Mouse (Mus musculus): ENCODE measurements around the gene Cacnb1.
A peak's percentile ranks its signal among the peaks of the same experiment; 100 is the strongest.

Gene Cacnb1

DNA sequence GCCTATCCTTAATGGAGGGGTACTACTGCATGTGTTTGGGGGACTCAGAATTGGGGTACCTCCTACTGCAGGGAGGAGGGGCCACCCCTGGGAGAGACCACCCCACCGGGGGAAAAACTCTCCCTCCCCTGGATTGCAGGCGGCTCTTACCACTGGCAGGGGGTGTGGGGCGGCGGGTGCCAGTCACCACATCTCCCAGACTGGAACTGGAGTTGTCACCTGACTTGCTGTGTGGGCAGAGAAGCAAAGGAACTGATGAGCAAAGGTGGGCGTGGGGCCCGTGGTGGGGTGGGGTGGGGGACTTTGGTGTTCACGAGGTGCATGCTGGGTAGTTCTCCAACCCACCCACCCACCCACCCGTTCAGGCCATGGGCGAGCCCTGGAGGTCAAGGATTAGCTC is 11.1 kb downstream of the Cacnb1 start:
- DNase-seq (ENCODE audit: low read depth, low spot score): no peak

DNA sequence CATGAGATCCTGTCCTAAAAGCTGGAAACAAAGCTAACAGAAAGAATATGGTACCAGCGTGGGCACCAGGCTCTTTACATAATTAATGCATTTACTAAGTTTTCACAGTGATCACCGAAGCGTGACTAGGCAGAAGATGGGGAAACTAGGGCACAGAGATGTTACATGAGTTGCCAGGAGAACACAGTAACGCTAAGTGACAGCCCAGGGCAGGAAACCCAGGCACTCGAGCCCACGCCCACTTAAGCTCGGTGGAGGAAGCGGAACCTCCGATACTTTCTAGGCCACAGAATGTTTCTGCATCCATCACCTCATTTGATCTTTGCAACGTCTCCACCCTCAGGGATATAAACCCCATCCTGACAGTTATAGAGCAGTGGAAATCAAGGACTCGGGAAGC is 14.7 kb downstream of the Cacnb1 start:
- DNase-seq (ENCODE audit: low read depth, low spot score): no peak

DNA sequence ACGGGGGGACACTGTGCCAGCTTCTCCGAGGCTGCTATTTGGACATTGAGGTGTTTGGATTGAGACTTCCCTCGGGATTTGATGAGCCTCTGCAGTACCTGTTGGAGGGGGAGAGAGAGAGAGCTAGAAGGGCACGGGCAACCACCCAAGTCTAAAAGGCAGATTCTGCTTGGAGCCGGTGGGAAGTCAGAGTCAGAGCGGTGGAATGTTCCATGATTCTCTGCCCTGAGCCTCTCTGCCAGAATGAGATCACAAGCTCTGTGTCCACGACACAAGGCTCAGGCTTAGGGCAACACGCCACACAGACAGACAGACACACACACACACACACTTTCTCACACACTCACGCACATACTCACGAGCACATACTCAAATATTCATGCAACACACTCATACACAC is 17.1 kb downstream of the Cacnb1 start:
- no peak for DNase-seq (ENCODE audit: low read depth, low spot score)

DNA sequence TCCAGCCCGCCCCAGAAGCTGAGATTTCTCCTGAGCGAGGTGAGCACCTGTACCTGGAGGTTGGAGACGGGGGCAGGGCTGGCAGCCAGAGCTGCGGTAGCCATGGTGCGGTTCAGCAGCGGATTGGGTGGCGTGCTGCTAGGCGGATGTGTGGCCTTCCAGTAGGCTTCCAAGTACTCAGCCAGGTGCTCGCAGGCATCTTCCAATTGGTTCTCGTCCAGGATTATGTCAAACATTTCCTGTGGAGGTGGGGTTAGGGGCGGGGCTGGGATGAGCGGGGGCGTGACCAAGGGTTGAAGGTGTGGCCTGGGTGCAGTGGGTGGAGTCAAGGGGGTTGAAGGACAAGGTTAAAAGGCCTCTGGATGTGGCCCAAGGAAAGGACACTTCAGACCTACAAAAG is 17.8 kb downstream of the Cacnb1 start:
- no peak for DNase-seq (ENCODE audit: low read depth, low spot score)

DNA sequence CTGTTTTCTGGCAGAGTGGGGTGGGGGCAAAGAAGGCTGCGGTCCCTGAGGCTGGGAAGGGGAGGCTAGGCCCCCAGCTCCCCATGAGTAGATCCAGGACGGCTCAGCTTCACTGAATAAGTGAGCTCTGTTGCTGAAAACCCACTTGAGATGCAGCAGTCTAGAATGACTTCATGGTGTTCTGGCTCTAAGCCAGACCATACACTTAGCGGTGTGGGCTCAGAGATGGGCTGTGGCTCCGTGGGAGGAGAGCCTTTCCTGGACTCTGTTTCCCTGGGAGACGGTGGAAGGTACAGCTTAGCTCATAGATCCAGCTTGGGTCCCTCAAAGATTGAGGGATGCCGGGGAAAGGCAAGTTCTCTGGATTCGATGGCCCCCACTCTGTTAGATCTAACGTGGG is 18.7 kb downstream of the Cacnb1 start:
- no peak for DNase-seq (ENCODE audit: low read depth, low spot score)

DNA sequence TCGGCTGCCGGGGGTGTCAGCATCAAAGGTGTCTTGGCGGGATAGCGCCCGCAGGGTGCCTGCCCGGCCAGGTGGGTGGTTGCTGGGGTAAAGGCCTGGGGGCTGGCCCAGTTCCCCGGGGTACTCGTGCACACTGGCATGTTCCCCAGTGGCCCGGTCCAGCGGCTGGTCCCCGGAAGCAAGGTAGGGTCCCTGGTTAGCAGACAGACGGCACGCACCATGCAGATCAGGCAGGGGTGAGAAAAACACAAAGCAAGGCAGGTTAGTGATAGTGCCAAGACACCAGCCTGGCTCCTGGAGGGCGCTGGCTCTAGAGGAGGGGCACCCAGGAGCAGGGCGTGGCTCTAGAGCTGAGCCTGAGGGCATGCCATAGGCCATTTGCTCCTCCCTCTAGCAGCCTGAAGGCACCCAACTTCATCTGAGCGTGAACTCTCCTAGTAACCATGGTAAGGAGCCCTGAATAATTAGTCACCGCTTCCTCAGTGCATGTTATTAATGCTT is 19.6 kb downstream of the Cacnb1 start:
- peak; percentile 95 for DNase-seq (ENCODE audit: low read depth, low spot score)

DNA sequence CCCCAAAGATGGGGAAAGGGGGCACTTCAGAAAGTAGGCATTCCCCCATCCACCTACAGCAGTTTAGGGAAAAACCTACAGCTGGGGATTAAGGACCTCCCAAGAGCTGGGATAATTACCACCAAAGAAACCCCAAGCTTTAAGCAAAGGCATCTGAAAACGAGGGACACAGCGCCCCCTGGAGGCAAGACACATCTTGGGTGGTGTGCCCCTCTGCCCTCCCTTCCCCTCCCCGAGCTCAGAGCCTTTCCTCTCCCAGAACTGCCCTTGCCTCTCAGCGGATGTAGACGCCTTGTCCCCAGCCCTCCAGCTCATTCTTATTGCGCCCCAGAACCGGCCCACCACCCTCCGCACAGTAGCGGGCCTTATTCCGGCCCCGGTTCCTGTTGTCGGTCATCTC is 20.2 kb downstream of the Cacnb1 start:
- peak; percentile 95 for DNase-seq (ENCODE audit: low read depth, low spot score)

DNA sequence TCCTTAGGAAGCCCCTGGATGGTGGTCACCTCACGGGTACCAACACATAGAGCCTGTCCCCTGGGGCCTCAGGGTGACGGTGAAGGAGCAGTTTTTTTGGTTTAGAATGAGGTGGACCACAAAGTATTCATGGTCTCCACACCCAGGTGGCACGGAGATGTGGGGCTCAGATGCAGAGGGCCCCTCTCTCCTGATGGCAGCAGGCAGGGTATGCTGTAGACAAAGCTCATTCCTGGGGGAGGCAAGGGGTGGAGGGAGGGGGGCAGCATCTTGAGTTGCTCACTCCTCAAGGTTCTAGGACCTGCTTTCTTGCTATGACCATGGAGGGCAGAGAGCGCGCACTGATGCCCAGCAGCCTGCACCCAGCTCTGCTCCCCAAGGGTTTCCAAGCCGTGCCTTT is 20.8 kb downstream of the Cacnb1 start:
- peak; percentile 76 for DNase-seq (ENCODE audit: low read depth, low spot score)

DNA sequence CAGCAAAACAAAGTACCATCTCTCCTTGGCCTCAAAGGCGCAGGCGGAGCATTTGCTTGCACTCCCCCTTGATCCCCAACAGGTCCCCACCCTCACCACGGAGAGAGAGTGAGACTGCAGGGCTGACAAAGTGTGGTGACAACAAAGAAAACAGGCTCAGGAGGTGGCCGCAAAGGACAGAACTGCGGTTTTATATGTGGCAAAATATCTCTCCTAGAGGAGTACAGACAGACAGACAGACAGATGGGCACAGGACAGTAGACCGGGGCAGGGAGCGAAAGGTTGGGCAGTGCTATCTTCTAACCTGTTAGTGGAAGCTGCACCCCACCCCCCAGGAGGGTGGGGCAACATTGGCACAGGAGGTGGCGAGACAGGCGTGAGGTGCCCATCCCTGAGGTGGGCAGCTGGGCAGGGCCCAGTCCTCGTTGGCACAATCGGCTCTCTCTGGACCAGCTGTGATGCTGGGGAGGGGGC is 21.4 kb downstream of the Cacnb1 start:
- peak; percentile 83 for DNase-seq (ENCODE audit: low read depth, low spot score)

DNA sequence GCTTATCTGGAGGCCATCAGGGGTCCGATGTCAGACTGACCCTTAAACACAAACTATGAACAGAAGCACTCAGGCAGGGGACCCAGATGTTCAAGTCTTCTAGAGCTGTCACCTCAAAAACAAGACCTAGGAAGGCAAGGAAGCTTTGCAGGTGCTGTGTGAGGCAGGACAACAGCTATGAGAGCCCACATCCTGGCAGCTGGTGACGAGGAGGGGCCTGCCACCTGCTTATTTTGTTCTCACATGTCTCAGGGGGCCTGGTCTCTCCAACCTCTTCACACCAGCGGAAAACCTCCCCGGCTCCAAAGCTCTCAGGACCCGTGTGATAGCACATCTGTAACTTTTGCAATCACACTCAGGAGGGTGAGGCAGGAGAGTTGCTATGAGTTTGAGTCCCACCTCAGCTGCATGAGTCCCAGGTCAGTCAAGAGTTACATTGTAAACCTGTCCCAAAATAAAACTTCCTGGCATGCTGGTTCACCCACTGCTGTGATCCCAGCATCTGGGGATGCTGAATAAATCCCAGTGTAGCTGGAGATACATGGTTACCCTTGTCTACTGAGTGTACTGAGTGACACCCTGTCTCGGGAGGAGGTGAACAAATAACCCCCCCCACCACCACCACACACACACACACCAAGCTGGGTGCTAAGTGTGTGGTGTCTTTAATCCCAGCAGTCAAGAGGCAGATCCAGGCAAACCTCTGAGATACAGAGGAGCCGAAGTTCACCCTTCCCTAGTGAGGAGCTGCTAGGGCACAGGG is 22.3 kb downstream of the Cacnb1 start:
- peak; percentile 93 for DNase-seq (ENCODE audit: low read depth, low spot score)

DNA sequence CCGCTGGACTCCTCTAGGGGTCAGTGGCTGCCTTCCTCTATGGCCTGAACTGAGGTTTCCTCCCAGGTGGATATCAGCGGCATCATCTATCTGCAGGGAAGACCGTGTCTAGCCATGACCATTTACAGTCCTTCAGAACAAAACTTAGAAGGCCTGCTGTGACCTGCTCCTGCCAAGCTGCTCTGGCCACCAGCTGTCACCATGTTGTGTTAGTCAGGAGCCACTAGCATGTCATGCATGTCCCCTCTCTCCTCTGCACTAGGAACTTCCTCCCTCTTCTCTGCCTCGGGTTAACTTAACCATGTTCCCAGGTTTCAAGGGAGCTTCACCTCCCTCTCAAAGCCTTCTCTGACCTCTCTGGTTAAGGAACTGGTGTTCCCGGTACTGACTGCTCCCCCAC is 23.1 kb downstream of the Cacnb1 start:
- DNase-seq (ENCODE audit: low read depth, low spot score): peak; percentile 84

DNA sequence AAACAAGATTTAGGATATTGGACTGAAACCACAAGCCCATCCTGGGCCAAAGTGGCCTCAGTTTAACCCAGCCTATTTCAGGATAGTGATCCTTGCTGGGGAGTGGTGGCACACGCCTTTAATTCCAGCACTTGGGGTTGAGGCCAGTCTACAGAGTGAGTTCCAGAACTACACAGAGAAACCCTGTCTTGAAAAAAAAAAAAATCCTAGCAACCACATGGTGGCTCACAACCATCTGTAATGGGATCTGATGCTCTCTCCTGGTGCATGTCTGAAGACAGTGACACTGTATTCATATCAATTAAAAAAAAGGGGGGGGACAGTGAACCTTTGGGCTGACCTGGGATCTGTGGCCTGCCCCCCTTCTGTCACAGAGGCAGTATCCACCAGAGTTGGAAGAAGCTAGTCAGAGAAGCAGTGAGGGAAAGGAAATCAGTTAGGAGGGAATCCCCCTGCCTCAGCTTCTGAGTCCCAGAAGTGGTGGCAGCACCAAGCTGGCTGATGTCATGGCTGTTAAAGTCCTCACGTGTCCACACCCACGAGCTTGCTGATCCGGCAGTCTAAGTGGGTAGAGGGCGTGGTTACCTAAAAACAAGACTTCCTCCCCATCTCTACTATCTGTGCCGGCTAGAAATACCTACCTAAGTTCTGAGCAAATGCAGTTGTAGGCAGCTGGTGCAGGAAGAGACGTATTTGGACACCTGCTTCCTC is 23.8 kb downstream of the Cacnb1 start:
- DNase-seq (ENCODE audit: low read depth, low spot score): peak; percentile 95

DNA sequence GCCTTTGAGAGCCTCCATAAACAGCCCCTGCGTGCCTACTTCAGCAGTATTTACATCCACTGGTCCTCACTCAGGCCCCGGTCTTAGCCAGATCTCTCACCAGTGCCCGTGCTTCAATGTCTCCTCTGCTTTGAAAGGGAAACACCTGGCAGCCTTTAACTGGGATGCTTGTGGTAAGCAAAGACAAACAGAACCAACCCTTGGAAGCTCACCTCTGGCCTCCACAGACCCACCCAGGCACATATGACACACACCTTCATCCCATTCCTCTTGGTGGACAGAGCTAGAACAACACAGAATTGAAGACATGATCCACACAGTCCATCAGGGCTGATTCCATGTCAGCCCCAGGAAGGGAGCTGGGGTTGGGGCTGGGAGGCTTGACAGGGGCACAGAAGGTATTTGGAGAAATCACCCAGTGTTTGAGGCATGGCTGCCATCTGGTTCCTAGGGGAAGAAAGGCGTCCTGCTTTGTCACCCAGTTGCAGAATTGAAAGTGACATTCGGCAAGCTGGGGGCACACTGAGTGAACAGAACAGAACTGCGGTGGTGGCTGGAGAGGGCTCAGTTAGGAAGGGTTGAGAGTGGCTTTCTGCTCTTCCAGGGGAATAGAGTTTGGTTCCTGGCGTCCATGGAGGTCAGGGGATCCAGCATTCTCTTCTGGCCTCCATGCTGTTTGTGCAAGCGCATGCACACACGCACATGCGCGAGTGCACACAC is 24.6 kb downstream of the Cacnb1 start:
- DNase-seq (ENCODE audit: low read depth, low spot score): peak; percentile 82

DNA sequence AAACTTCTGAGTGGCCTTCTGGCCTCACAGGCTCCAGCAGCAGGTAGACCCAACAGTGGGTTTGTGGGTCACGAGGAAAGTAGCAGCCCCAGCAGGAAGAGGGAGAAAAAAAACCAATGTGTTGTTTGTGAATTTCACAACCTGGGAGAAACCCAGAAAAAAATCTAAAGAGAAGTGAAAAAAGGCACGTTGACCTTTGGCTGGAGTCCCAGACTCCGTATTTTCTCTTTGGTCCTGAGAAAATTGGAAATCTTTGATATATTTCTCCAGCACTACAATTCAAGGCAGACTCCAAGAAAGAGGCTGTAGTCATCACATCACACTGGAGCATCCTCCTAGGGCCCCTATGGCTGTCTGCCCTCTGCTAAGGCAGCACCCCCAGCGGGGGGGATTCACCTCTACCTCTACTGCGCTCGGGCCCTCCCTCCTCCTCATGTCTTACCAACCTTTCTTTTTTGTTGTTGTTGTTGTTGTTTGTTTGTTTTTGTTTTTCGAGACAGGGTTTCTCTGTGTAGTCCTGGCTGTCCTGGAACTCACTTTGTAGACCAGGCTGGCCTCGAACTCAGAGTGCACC is 25.4 kb downstream of the Cacnb1 start:
- DNase-seq (ENCODE audit: low read depth, low spot score): peak; percentile 67

DNA sequence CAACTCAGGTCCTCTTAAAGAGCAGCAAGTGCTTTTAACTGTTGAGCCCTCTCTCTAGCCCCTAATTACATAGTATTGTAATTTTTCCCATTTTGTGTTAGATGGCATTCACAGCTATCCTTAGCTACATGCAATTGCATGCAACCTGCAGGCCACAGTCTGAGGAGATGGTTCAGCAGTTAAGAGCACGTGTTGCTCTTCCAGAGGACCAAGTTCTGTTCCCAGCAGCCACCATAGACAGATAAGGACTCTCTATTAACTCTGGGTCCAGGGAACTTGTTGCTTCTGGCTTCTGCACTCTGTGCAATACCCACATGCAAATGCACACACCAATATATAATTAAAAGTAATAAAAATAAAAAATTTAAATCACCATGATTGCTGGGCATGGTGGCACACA is 26.1 kb downstream of the Cacnb1 start:
- no peak for DNase-seq (ENCODE audit: low read depth, low spot score)

DNA sequence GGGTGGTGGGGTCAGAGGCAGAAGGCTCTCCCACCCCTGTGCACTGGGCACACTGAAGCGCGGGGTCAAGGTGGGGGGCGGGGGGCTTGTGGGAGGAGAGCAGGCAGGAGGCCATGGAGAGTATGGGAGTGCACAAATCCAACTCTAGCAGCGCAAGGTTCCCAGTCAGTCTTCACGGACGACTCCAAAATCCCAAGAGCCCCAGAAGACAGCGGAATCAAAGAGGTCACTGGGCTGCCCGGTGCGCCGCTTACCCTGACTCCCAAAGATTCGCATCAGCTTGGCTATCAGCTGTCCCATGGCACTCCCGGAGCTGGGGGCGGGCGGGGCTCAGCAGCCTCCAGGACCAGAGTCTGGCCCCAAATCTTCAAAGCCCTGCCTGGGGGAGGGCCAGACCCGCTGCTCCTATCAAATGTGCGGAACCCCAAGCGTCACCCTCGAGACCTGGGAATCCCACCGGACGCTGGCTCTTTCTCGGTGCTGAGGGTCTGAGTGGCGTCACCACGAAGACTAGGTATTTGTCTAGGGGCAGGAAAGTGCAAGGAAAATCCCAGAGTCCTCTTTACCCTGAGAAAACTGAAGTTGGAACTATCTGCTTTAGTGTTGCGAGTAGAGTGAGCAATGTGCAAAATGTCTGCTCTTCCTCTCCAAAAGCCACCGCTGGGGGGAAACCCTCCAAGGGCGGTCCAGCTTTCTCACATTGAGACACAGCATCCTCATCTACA is 27.1 kb downstream of the Cacnb1 start, which contains the start of gene Arl5c:
Gene Arl5c, minus strand, starts transcription at position 618 of the 725 bp plus-strand sequence.
- peak; percentile 91 for DNase-seq (ENCODE audit: low read depth, low spot score)

DNA sequence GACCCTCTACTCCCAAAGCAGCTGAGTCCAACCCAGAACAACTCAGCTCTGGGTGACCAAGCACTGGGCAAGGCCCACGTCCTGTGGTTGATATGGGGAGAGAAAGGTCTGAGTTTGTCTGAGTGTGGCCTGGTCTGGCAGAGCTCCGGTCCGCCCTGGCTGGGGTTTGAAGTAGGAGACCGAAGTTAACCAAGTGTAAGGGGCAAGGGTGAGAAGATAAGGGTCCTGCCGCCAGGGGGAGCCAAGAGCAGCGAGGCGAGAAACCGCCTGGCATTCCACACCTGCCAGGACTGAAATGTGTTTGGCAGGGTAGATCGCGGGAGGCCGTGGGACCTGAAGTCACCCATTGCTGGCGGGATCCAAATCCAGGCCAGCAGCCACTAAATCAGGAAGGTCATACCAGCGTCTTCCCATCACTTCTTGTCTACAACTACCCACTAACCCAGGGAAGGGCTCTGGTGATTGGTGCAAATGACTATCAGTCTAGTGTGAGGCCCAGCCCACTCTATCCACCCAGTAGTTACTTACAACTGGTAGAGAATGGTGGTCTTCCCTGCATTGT is 28.2 kb downstream of the Cacnb1 start:
- peak; percentile 96 for DNase-seq (ENCODE audit: low read depth, low spot score)

DNA sequence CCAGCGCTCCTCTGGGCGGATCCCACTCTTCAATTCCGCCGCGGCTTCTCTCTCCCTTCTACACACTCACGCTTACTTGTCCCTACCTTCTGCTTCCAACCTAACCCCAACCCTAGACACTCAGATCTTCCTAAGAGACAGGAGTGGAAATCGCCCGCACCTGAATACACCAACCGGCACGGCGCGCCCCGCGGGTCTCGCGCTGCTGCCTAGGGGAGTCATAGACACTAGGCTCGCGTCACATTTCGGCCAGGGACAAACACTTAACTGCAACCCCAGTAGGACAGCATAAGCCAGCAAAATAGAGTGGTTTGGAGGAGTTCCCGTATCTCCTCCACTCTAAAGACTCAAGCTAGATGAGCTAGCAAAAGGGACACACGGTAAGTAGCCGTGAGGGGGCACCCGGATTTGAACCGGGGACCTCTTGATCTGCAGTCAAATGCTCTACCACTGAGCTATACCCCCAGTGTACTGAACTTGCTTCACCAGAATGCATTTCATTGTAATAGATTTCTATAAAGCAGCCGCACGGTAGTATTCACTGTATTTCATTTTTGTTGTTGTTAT is 34.2 kb downstream of the Cacnb1 start:
- DNase-seq (ENCODE audit: low read depth, low spot score): peak; percentile 94

DNA sequence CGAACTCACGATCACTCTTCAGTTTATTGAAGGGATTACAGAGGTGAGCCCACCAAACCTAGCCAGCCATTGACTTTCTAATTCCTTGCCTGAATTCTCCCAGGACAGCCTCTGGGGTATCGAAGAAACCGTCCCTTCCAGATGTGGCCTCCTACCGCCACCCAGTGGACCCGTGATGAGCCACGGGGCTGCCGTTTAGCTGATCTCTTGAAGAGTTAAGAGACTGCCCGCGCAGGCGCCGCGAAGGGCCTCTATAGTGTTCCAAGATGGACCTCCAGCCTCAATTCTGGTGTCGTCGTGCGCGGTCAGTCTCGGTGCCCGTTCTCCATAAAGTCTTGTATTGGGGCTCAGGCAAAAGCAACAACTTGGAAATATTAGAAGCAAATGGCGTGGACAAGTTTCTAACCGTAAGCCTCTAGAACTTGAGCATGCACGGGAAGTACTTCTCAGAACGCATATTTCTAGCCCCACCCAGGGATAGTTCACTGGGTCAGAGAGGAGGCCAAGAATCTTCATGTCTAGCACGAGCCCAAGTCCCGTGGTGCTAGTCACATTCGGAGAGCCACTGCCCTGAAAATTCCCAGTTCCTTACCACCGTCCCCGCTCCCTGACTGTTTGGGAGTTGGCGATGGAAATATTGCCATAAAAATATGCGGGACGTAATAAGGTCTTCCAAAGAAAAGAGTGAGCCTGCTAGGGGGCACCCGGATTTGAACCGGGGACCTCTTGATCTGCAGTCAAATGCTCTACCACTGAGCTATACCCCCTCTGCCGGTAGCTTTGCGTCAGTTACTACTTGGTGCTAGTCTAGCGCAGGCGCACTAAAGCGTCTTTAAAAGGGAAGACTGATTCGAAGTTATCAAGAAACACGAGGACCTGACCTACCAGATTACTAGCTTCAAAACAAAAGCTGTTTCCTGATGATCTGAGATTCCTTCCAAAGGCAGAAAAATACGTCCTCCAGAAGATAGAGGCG is 35.0 kb downstream of the Cacnb1 start:
- peak; percentile 97 for DNase-seq (ENCODE audit: low read depth, low spot score)

Data from A20 (cell line).